Mouse (Mus musculus) bone marrow, adult 2 months (tissue): ENCODE measurements at regions not wholly inside any gene's neighbourhood (a gene's known extent, or its start where the extent isn't known, plus 50 kb on each side); places are given as distances from the start of the nearest gene placed in this dataset.

Experiments
- CTCF ChIP-seq: fragments of 200-500 bp; IDR thresholded peaks from 2 replicates; pipeline ENCODE4 v1.5.1; 2011; ENCODE audit warnings: low read length, control low read depth; ENCODE audit not compliant: control insufficient read depth, insufficient read depth
- POLR2A ChIP-seq: fragments of 200-500 bp; IDR thresholded peaks from 2 replicates; pipeline ENCODE4 v1.6.1; 2011; ENCODE audit warnings: low read depth, mild to moderate bottlenecking, control low read depth, low read length, borderline replicate concordance; ENCODE audit not compliant: control insufficient read depth

GRCm38 (mm10) chr12:25437556-25437955 lies 340.6 kb upstream of the Id2 start:
- TF ChIP-seq POLR2A, result no peak
- TF ChIP-seq CTCF, result no peak
